ENCODE assay signal across 8 mouse cellular contexts in genomic region chr11:113703758-113704157, GRCm38 (mm10). TPM values are rescaled to one million over a fixed set of nuclear protein-coding genes. Genes with fewer than 3 reads are reported as not detected.
DNase-seq lines count a peak whose midpoint lies in the region; ATAC-seq and TF ChIP-seq lines count a peak whose summit lies in the region.
"Had no signal": no experiment of that assay in that cellular context is flagged by ENCODE, and none has a peak within 500 bp of the region (broad histone marks: within the 10 kb centered on the region; RNA-seq: fewer than 3 reads in every experiment).

No protein-coding gene starts in this region.

- ATAC-seq in hindbrain, embryonic 13.5 days (ENCODE audit: low FRiP score): peak; percentile 55; the same call in 1 of the 2 replicates

- no peaks in the 10 kb centered on the region for H3K27me3 ChIP-seq in cerebellum, adult 2 months (ENCODE audit: control insufficient read depth, insufficient read depth, low read length)
- peaks cover 14% of the 10 kb centered on the region for H3K27me3 ChIP-seq in hindbrain, embryonic 13.5 days
- H3K27me3 ChIP-seq: neural tube, embryonic 12.5 days had no signal

- 29% methylated on average over 5 of the region's 5 CpGs for WGBS in cerebellum, adult 2 months
- WGBS in hindbrain, embryonic 13.5 days: 35% methylated on average over 5 of the region's 5 CpGs

- no peak for TF ChIP-seq POLR2A in cerebellum, adult 2 months (IDR thresholded peaks at IDR 0.05; ENCODE audit: borderline replicate concordance, insufficient read depth, low read length)

- H3K4me2 ChIP-seq in hindbrain, embryonic 13.5 days: no peak overlapping the region
- H3K4me2 ChIP-seq: neural tube, embryonic 12.5 days had no signal

- H3K4me3 ChIP-seq in cerebellum, adult 2 months (replicated peaks; ENCODE audit: insufficient read depth, low read depth, low read length): no peak overlapping the region
- H3K4me3 ChIP-seq in hindbrain, embryonic 13.5 days: no peak overlapping the region
- H3K4me3 ChIP-seq: neural tube, embryonic 12.5 days had no signal

- peak; percentile 100 for TF ChIP-seq CTCF in cerebellum, adult 2 months (IDR thresholded peaks at IDR 0.05; ENCODE audit: borderline replicate concordance, insufficient read depth, low read depth, low read length)

- no peak overlapping the region for H3K9ac ChIP-seq in hindbrain, embryonic 13.5 days
- H3K9ac ChIP-seq: neural tube, embryonic 12.5 days had no signal

- peaks cover 27% of the 10 kb centered on the region for H3K36me3 ChIP-seq in hindbrain, embryonic 13.5 days

- no peak overlapping the region for H3K27ac ChIP-seq in cerebellum, adult 2 months (ENCODE audit: insufficient read depth, low read length)
- H3K27ac ChIP-seq in hindbrain, embryonic 13.5 days: no peak overlapping the region
- H3K27ac ChIP-seq: neural tube, embryonic 12.5 days had no signal

- no peaks in the 10 kb centered on the region for H3K4me1 ChIP-seq in cerebellum, adult 2 months (ENCODE audit: control insufficient read depth, insufficient read depth, low read length)
- H3K4me1 ChIP-seq in hindbrain, embryonic 13.5 days (replicated peaks): no peaks in the 10 kb centered on the region

- no peaks in the 10 kb centered on the region for H3K9me3 ChIP-seq in hindbrain, embryonic 13.5 days
- H3K9me3 ChIP-seq: neural tube, embryonic 12.5 days had no signal

- DNase-seq in T-cell, adult 2 months (ENCODE audit: low spot score): peak; percentile 65
- DNase-seq in cerebellum, adult 2 months: peak; percentile 74 to 81
- peak; percentile 80 for DNase-seq in forelimb bud, embryonic 11.5 days (ENCODE audit: low read depth, low spot score)
- peak; percentile 78 to 83 for DNase-seq in layer of hippocampus, postnatal 36 days
- peak; percentile 84 for DNase-seq in lung, postnatal 36 days
- peak; percentile 77 for DNase-seq in right cerebral cortex, postnatal 4 days

RNA-seq across cellular contexts. Expression of gene Cpsf4l, which starts 6.1 kb away (rescaled TPM):
- polyA plus RNA-seq in cerebellum, adult 2 months (2012; rRNA removed): 7.5 and 7.6 TPM in 2 replicates
- polyA plus RNA-seq in hindbrain, embryonic 13.5 days (2015; fragmentation: Nextera tagmentation; extraction: Ambion mirVana): 0.48 and 0.52 TPM in 2 replicates
- not detected for total RNA-seq in layer of hippocampus, postnatal 36 days (2021)

RNA-seq across cellular contexts. Expression of gene D11Wsu47e, which starts 19.5 kb away (rescaled TPM):
- 10.1 and 10.5 TPM in 2 replicates for polyA plus RNA-seq in cerebellum, adult 2 months (2012; rRNA removed)
- 21.9 and 22.4 TPM in 2 replicates for polyA plus RNA-seq in hindbrain, embryonic 13.5 days (2015; fragmentation: Nextera tagmentation; extraction: Ambion mirVana)
- 10 to 100 TPM; 15.0 to 17.3 TPM for total RNA-seq in layer of hippocampus, postnatal 36 days (2021)

RNA-seq across cellular contexts. Expression of gene Fam104a, which starts 19.8 kb away (rescaled TPM):
- polyA plus RNA-seq in cerebellum, adult 2 months (2012; rRNA removed): 32.5 and 32.9 TPM in 2 replicates
- polyA plus RNA-seq in hindbrain, embryonic 13.5 days (2015; fragmentation: Nextera tagmentation; extraction: Ambion mirVana): 45.0 and 46.9 TPM in 2 replicates
- total RNA-seq in layer of hippocampus, postnatal 36 days (2021): 10 to 100 TPM; 26.5 to 26.6 TPM

RNA-seq across cellular contexts. Expression of gene Cdc42ep4, which starts 47.9 kb away (rescaled TPM):
- 73.8 and 77.5 TPM in 2 replicates for polyA plus RNA-seq in cerebellum, adult 2 months (2012; rRNA removed)
- 73.0 and 73.7 TPM in 2 replicates for polyA plus RNA-seq in hindbrain, embryonic 13.5 days (2015; fragmentation: Nextera tagmentation; extraction: Ambion mirVana)
- total RNA-seq in layer of hippocampus, postnatal 36 days (2021): 10 to 100 TPM; 34.5 to 38.0 TPM

RNA-seq across cellular contexts. Expression of gene Slc39a11, which starts 53.9 kb away (rescaled TPM):
- polyA plus RNA-seq in cerebellum, adult 2 months (2012; rRNA removed): 13.0 and 14.1 TPM in 2 replicates
- polyA plus RNA-seq in hindbrain, embryonic 13.5 days (2015; fragmentation: Nextera tagmentation; extraction: Ambion mirVana): 32.2 and 34.2 TPM in 2 replicates
- total RNA-seq in layer of hippocampus, postnatal 36 days (2021): 10 to 100 TPM; 19.8 to 20.8 TPM
